Mouse (Mus musculus) heart, postnatal 0 days (tissue): ENCODE results near the gene Pex14. TPM values are rescaled to one million over a fixed set of nuclear protein-coding genes. Genes with fewer than 3 reads are reported as not detected.

Experiments used
- ATAC-seq: fragments of 200-750 bp; cut with Nextera tagmentation; 2 replicates; pipeline ENCODE4 v1.8.0; 2017; ENCODE audit warnings: low read depth, moderate number of reproducible peaks, moderate library complexity; ENCODE audit not compliant: insufficient read depth
- DNase-seq: peaks from one replicate; pipeline ENCODE4 v3.0.0-alpha.2; 2016; ENCODE audit warnings: low spot score
- H3K27ac ChIP-seq: fragments of 300-500 bp; sonication (generic); 2 replicates; pipeline ENCODE4 v1.5.1; 2014; ENCODE audit warnings: low read depth, mild to moderate bottlenecking
- H3K27me3 ChIP-seq: fragments of 300-500 bp; sonication (generic); 2 replicates; pipeline ENCODE4 v1.6.1; 2014; ENCODE audit warnings: low read length, mixed read lengths; ENCODE audit not compliant: control insufficient read depth, insufficient read depth
- H3K36me3 ChIP-seq: fragments of 300-500 bp; sonication (generic); replicated peaks from 2 replicates; pipeline ENCODE4 v1.6.1; 2014; ENCODE audit warnings: low read length, mixed read lengths; ENCODE audit not compliant: control insufficient read depth, insufficient read depth
- H3K4me1 ChIP-seq: fragments of 300-500 bp; sonication (generic); 2 replicates; pipeline ENCODE4 v1.6.1; 2014; ENCODE audit warnings: antibody characterized with exemption; ENCODE audit not compliant: control insufficient read depth, insufficient read depth
- H3K4me2 ChIP-seq: fragments of 300-500 bp; sonication (generic); 2 replicates; pipeline ENCODE4 v1.6.1; 2014; ENCODE audit warnings: low read depth, mild to moderate bottlenecking, low read length, moderate library complexity
- H3K4me3 ChIP-seq: fragments of 300-500 bp; sonication (generic); 2 replicates; pipeline ENCODE4 v1.5.1; 2014; ENCODE audit warnings: low read depth, low read length
- H3K9ac ChIP-seq: fragments of 300-500 bp; sonication (generic); replicated peaks from 2 replicates; pipeline ENCODE4 v1.6.1; 2014; ENCODE audit warnings: low read depth, low read length, mixed read lengths
- H3K9me3 ChIP-seq: fragments of 300-500 bp; sonication (generic); replicated peaks from 2 replicates; pipeline ENCODE4 v1.6.1; 2016; ENCODE audit warnings: low read length; ENCODE audit not compliant: control insufficient read depth
- CTCF ChIP-seq: IDR thresholded peaks from 2 replicates; pipeline ENCODE4 v1.5.1; 2016; ENCODE audit warnings: antibody characterized with exemption, control low read depth, low read depth
- EP300 ChIP-seq: IDR thresholded peaks from 2 replicates; pipeline ENCODE4 v1.6.1; 2016; ENCODE audit warnings: antibody characterized with exemption, low read depth
- WGBS: fragments of 180-500 bp; shearing (Covaris S2); extraction: QIAGEN DNeasy Blood & Tissue Kit; methylation state at CpG from one replicate; pipeline ENCODE4 v1.1.7; 2014; 5-methylcytosine and 5-hydroxymethylcytosine counted together
- polyA plus RNA-seq: library from polyadenylated mRNA; unstranded; fragments of >200 nt; fragmentation: Nextera tagmentation; extraction: Ambion mirVana; gene quantifications from 2 replicates; pipeline ENCODE4 v1.2.1, GENCODE M21; 2015
- total RNA-seq: library from RNA; depleted of rRNA; stranded (reverse); fragments of >200 nt; gene quantifications from 2 replicates; pipeline ENCODE4 v1.2.3, GENCODE M21; 2014; ENCODE audit warnings: low replicate concordance

The Pex14 gene
- total and polyA plus RNA-seq, 2 experiments from 2014 or later = 38.1 to 43.9 TPM

DNA sequence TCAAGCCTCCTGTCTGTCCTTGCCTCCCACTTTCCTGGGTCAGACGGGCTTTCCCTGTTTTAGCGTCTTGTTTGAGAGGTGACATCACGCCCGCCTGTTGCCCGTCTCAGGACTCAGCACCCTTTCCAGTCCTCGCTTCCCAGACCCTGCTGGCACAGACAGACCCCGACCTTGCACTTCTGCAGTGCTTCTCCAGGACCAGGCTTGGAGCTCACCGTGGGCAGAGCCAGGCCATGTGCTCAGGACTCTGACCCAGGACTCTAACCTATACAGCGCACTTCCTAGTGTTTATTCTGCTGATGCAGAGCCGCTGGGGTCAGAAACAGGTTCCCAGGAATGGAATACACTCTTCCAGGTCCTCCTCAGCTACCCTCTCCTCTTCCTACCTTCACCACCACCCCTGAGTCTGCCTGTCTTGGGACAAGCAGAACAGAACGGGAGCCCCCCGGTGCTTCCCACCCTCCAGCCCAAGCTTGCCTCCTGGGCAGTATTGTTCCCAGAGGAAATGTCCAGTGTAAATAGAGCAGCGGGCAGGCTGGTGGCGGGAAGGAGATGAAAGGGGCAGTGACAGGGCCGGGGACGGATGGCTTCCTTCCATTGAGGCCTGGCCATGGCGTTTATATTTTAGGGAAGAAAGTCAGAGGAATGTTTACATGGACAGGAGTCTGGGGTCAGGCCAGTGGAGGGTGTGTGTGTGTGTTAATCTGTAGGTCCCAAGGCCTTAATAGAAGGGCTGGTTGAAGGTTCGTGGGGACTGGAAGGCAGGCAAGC is 173.9 kb downstream of the Pex14 start:
- no peak for ATAC-seq
- H3K4me2 ChIP-seq = no peak overlapping the region
- no peaks in the 10 kb centered on the region for H3K9me3 ChIP-seq
- H3K9ac ChIP-seq = peak overlapping the region; percentile 10; the same call in 1 of the 2 replicates
- H3K4me3 ChIP-seq = no peak overlapping the region
- H3K36me3 ChIP-seq = peaks cover 5% of the 10 kb centered on the region; the same call in 1 of the 2 replicates
- H3K27me3 ChIP-seq = no peaks in the 10 kb centered on the region
- peak overlapping the region; percentile 32 for H3K27ac ChIP-seq
- WGBS = 28% methylated on average over 18 of the region's 18 CpGs
- H3K4me1 ChIP-seq = peaks cover 53% of the 10 kb centered on the region
- no peak for TF ChIP-seq CTCF
- no peak for TF ChIP-seq EP300
- no peak for DNase-seq

DNA sequence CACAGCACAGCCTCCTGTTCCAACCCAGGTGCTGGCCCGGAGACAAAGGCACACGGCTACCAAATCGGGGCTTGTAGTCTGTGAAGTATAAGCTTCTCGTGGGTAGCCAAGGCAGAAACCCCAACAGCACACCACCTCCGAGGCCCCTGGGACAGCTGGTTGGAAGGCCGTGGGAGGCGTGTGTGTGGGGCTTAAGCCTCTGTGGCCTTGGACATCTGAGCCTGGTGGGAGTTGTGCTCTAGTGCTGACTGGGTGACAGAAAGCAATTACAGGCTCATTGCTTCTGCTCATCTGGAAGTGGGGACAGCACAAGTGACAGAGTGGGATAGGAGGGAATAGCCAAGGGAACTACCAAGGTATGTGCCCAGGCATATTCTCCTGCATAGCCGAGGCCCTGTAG is 175.7 kb downstream of the Pex14 start:
- H3K9me3 ChIP-seq = no peaks in the 10 kb centered on the region
- TF ChIP-seq EP300 = no peak
- DNase-seq (no peak), ATAC-seq (no peak)
- H3K4me1 ChIP-seq = peaks cover 45% of the 10 kb centered on the region
- no peaks in the 10 kb centered on the region for H3K27me3 ChIP-seq
- H3K9ac ChIP-seq = no peak overlapping the region
- H3K27ac ChIP-seq = peak overlapping the region; percentile 17; the same call in 1 of the 2 replicates
- no peak overlapping the region for H3K4me3 ChIP-seq
- peaks cover under 1% of the 10 kb centered on the region; the same call in 1 of the 2 replicates for H3K36me3 ChIP-seq
- no peak overlapping the region for H3K4me2 ChIP-seq
- 46% methylated on average over 8 of the region's 8 CpGs for WGBS

DNA sequence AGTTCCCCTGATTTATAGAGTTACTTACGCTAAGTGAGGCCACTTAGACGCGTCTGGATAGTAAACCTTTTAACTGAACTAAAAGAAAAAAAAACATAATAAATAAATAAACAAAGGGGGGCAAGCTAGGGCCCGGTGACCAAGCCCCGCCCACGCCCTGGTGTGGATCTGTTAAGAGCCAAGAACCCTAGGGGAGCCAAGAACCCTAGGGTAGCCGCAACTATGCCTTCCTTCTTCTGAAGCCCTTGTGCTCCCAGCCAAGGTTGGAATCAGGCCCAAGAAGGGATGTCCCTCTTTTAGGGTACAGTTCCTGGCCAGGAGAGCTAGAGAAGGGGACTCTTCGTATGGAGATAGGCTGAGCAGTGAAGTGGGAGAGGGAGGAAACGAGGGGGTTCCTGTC is 176.3 kb downstream of the Pex14 start:
- Histone ChIP-seq H3K27ac (no peak overlapping the region), H3K9me3 (no peaks in the 10 kb centered on the region), H3K4me3 (no peak overlapping the region), H3K4me1 (peaks cover 40% of the 10 kb centered on the region), H3K36me3 (no peaks in the 10 kb centered on the region), H3K4me2 (no peak overlapping the region), H3K9ac (no peak overlapping the region), H3K27me3 (no peaks in the 10 kb centered on the region)
- no peak for DNase-seq
- ATAC-seq = no peak
- WGBS = 71% methylated on average over 9 of the region's 9 CpGs
- TF ChIP-seq CTCF (no peak), EP300 (no peak)

- ATAC-seq (peak; percentile 55; the same call in 1 of the 2 replicates), DNase-seq (no peak)
- no peak overlapping the region for H3K4me3 ChIP-seq
- H3K4me2 ChIP-seq = no peak overlapping the region
- no peaks in the 10 kb centered on the region for H3K9me3 ChIP-seq
- 28% methylated on average over 15 of the region's 16 CpGs for WGBS
- H3K4me1 ChIP-seq = peaks cover 29% of the 10 kb centered on the region
- H3K27ac ChIP-seq = peak overlapping the region; percentile 4; the same call in 1 of the 2 replicates
- no peak for TF ChIP-seq CTCF
- no peak for TF ChIP-seq EP300
- H3K27me3 ChIP-seq = no peaks in the 10 kb centered on the region
- H3K9ac ChIP-seq = no peak overlapping the region
- no peaks in the 10 kb centered on the region for H3K36me3 ChIP-seq
Measured at GRCm38 (mm10) chr4:148922221-148922700, 177.4 kb downstream of the Pex14 start.

DNA sequence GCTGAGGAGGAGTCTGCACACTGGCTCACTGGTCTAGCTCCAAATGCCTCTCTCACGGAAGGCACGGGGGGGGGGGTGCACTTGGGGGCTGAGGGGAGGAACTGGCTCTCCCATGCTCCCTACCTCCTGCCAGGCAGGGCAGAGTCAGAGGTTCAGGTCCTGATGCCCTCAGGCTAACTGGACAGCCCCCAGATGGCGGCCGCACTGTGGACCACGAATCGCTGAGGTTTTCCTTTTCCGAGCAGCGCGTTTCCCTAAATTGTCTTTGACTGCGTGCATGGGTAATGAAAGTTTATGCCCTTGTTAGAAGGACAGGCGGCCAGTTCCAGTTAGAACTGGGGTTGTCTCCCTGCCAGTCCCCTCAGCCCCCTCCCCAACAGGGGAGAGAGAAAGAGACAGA is 179.1 kb downstream of the Pex14 start:
- Histone ChIP-seq H3K4me2 (no peak overlapping the region), H3K4me1 (peaks cover 13% of the 10 kb centered on the region), H3K4me3 (no peak overlapping the region), H3K36me3 (no peaks in the 10 kb centered on the region), H3K27ac (peak overlapping the region; percentile 22; the same call in 1 of the 2 replicates), H3K9ac (no peak overlapping the region), H3K27me3 (no peaks in the 10 kb centered on the region), H3K9me3 (no peaks in the 10 kb centered on the region)
- no peak for ATAC-seq
- WGBS = 64% methylated on average over 11 of the region's 11 CpGs
- no peak for DNase-seq
- TF ChIP-seq CTCF (no peak), EP300 (no peak)
